Mouse (Mus musculus) olfactory bulb, adult 2 months (tissue): ENCODE measurements around the gene Eed. TPM values are rescaled to one million over a fixed set of nuclear protein-coding genes. Genes with fewer than 3 reads are reported as not detected.

ENCODE experiments used
- H3K27ac ChIP-seq: fragments of 200-500 bp; 2 replicates; pipeline ENCODE4 v1.5.1; 2012; ENCODE audit warnings: low read depth, low read length; ENCODE audit not compliant: insufficient read depth
- H3K4me1 ChIP-seq: fragments of 200-500 bp; 2 replicates; pipeline ENCODE4 v1.6.1; 2012; ENCODE audit warnings: low read length; ENCODE audit not compliant: control insufficient read depth, insufficient read depth
- H3K4me3 ChIP-seq: fragments of 200-500 bp; 2 replicates; pipeline ENCODE4 v1.5.1; 2012; ENCODE audit warnings: mild to moderate bottlenecking, low read depth, low read length, moderate library complexity; ENCODE audit not compliant: insufficient read depth
- CTCF ChIP-seq: fragments of 200-500 bp; IDR thresholded peaks from 2 replicates; pipeline ENCODE4 v1.5.1; 2012; ENCODE audit warnings: low read depth, mild to moderate bottlenecking, low read length, moderate library complexity; ENCODE audit not compliant: insufficient read depth
- POLR2A ChIP-seq: fragments of 200-500 bp; IDR thresholded peaks from 2 replicates; pipeline ENCODE4 v1.6.1; 2012; ENCODE audit warnings: mild to moderate bottlenecking, low read depth, low read length, moderate library complexity; ENCODE audit not compliant: insufficient read depth
- WGBS: fragments of 180-500 bp; shearing (Covaris S2); methylation state at CpG from one replicate; pipeline ENCODE4 v1.1.7; 2018; 5-methylcytosine and 5-hydroxymethylcytosine counted together
- polyA plus RNA-seq: library from polyadenylated mRNA; stranded (reverse); fragments of >200 nt; gene quantifications from 2 replicates; pipeline ENCODE4 v1.2.4, GENCODE M21; 2012; ENCODE audit warnings: low replicate concordance; ENCODE audit not compliant: missing spikeins, insufficient read depth, insufficient read length

Gene Eed
- polyA plus RNA-seq, 1 experiment = not detected

GRCm38 (mm10) chr7:89983441-89983840 lies 2.7 kb upstream of the Eed start:
- TF ChIP-seq CTCF (no peak), POLR2A (no peak)

GRCm38 (mm10) chr7:89981557-89981956 lies 774 bp upstream of the Eed start:
- TF ChIP-seq POLR2A (no peak), CTCF (no peak)
- peak overlapping the region; percentile 78 for H3K4me3 ChIP-seq
- H3K4me1 ChIP-seq = peaks cover 2% of the 10 kb centered on the region; the same call in 1 of the 2 replicates
- no peak overlapping the region for H3K27ac ChIP-seq
- WGBS = 4% methylated on average over 10 of the region's 10 CpGs

More at GRCm38 (mm10) chr7:89983441-89983840, 2.7 kb upstream of the Eed start:
- Histone ChIP-seq H3K27ac (no peak overlapping the region), H3K4me1 (peaks cover 2% of the 10 kb centered on the region; the same call in 1 of the 2 replicates), H3K4me3 (no peak overlapping the region)
- WGBS = 96% methylated on average over 2 of the region's 2 CpGs

- WGBS = under 1% methylated on average over 31 of the region's 31 CpGs
- TF ChIP-seq CTCF (no peak), POLR2A (no peak)
- H3K27ac ChIP-seq = no peak overlapping the region
Measured at GRCm38 (mm10) chr7:89980133-89980484, 674 bp downstream of the Eed start.

GRCm38 (mm10) chr7:89979432-89980130 lies 1.2 kb downstream of the Eed start:
- Histone ChIP-seq H3K4me3 (peak overlapping the region; percentile 78), H3K4me1 (peaks cover 2% of the 10 kb centered on the region; the same call in 1 of the 2 replicates), H3K27ac (no peak overlapping the region)
- TF ChIP-seq CTCF = no peak
- TF ChIP-seq POLR2A = no peak
- 1% methylated on average over 23 of the region's 23 CpGs for WGBS

More at GRCm38 (mm10) chr7:89980133-89980484, 674 bp downstream of the Eed start:
- Histone ChIP-seq H3K4me3 (peak overlapping the region; percentile 78), H3K4me1 (peaks cover 2% of the 10 kb centered on the region; the same call in 1 of the 2 replicates)

GRCm38 (mm10) chr7:89976796-89977195 lies 4.0 kb downstream of the Eed start:
- Histone ChIP-seq H3K27ac (no peak overlapping the region), H3K4me1 (no peaks in the 10 kb centered on the region), H3K4me3 (no peak overlapping the region)
- WGBS = 86% methylated on average over 7 of the region's 7 CpGs
- no peak for TF ChIP-seq POLR2A
- no peak for TF ChIP-seq CTCF

GRCm38 (mm10) chr7:89975571-89975970 lies 5.2 kb downstream of the Eed start:
- WGBS = 100% methylated on average over 1 of the region's 1 CpGs
- no peak for TF ChIP-seq POLR2A
- TF ChIP-seq CTCF = no peak
- no peak overlapping the region for H3K27ac ChIP-seq

GRCm38 (mm10) chr7:89967235-89967634 lies 13.5 kb downstream of the Eed start:
- 77% methylated on average over 2 of the region's 2 CpGs for WGBS
- no peak overlapping the region for H3K27ac ChIP-seq
- H3K4me1 ChIP-seq = no peaks in the 10 kb centered on the region
- no peak overlapping the region for H3K4me3 ChIP-seq
- TF ChIP-seq CTCF (no peak), POLR2A (no peak)

More at GRCm38 (mm10) chr7:89975571-89975970, 5.2 kb downstream of the Eed start:
- Histone ChIP-seq H3K4me1 (no peaks in the 10 kb centered on the region), H3K4me3 (no peak overlapping the region)

- Histone ChIP-seq H3K27ac (no peak overlapping the region), H3K4me3 (no peak overlapping the region), H3K4me1 (no peaks in the 10 kb centered on the region)
- WGBS = 90% methylated on average over 1 of the region's 1 CpGs
- TF ChIP-seq CTCF (no peak), POLR2A (no peak)
Measured at GRCm38 (mm10) chr7:89966771-89967170, 14.0 kb downstream of the Eed start.

- Histone ChIP-seq H3K27ac (no peak overlapping the region), H3K4me1 (no peaks in the 10 kb centered on the region), H3K4me3 (no peak overlapping the region)
- no peak for TF ChIP-seq CTCF
- no peak for TF ChIP-seq POLR2A
Measured at GRCm38 (mm10) chr7:89963135-89963534, 17.6 kb downstream of the Eed start.

GRCm38 (mm10) chr7:89957300-89957699 lies 23.5 kb downstream of the Eed start:
- TF ChIP-seq POLR2A (no peak), CTCF (no peak)
- H3K4me1 ChIP-seq = no peaks in the 10 kb centered on the region
- 47% methylated on average over 5 of the region's 5 CpGs for WGBS
- no peak overlapping the region for H3K27ac ChIP-seq
- H3K4me3 ChIP-seq = no peak overlapping the region
